Comparison of ENCODE assay signal across 22 mouse cellular contexts in genomic region chr6:87793821-87794510, GRCm38 (mm10). TPM values are rescaled to one million over a fixed set of nuclear protein-coding genes. Genes with fewer than 3 reads are reported as not detected.
A peak's percentile ranks its signal among the peaks of the same experiment; 100 is the strongest.
DNase-seq lines count a peak whose midpoint lies in the region; ATAC-seq lines count a peak whose summit lies in the region.
"Had no signal": no experiment of that assay in that cellular context is flagged by ENCODE, and none has a peak within 500 bp of the region (broad histone marks: within the 10 kb centered on the region; RNA-seq: fewer than 3 reads in every experiment).

No protein-coding gene starts in this region.

- 85% methylated on average over 10 of the region's 10 CpGs for WGBS in liver, embryonic 13.5 days (ENCODE audit: insufficient replicate concordance)
- WGBS in intestine, embryonic 15.5 days = 92% methylated on average over 10 of the region's 10 CpGs
- 94% methylated on average over 10 of the region's 10 CpGs for WGBS in embryonic facial prominence, embryonic 10.5 days

- ATAC-seq in liver, embryonic 13.5 days (ENCODE audit: low read depth) = no peak
- ATAC-seq in intestine, embryonic 15.5 days = no peak
- ATAC-seq: forebrain, embryonic 14.5 days; intestine, embryonic 16.5 days; lung, postnatal 0 days; midbrain, embryonic 16.5 days had no signal

- H3K9ac ChIP-seq in liver, embryonic 13.5 days = no peak overlapping the region
- H3K9ac ChIP-seq in intestine, embryonic 15.5 days = no peak overlapping the region
- H3K9ac ChIP-seq: hindbrain, embryonic 15.5 days; limb, embryonic 12.5 days; liver, embryonic 15.5 days had no signal

- peak overlapping the region; percentile 94 for H3K27ac ChIP-seq in liver, embryonic 13.5 days
- H3K27ac ChIP-seq in intestine, embryonic 15.5 days = no peak overlapping the region
- no peak overlapping the region for H3K27ac ChIP-seq in embryonic facial prominence, embryonic 10.5 days (replicated peaks)
- H3K27ac ChIP-seq: gastrocnemius, adult 2 months; heart, embryonic 10.5 days; hindbrain, embryonic 15.5 days; layer of hippocampus, adult 2 months; limb, embryonic 12.5 days; macrophage had no signal

- no peak for DNase-seq in liver, embryonic 13.5 days
- DNase-seq in liver = no peak
- peak; percentile 84 to 87 for DNase-seq in cerebellum, adult 18-20 months
- DNase-seq in cerebellum, adult 9-11 months = peak; percentile 86
- DNase-seq in retina, embryonic 14.5 days (ENCODE audit: low spot score) = no peak
- no peak for DNase-seq in embryonic facial prominence, embryonic 10.5 days (ENCODE audit: low spot score)
- DNase-seq: adrenal gland, adult 8-10 months; embryo, embryonic 11 days; gastrocnemius, adult 2 months; heart, postnatal 4 days had no signal

- no peak overlapping the region for H3K4me3 ChIP-seq in liver, embryonic 13.5 days (replicated peaks)
- H3K4me3 ChIP-seq in intestine, embryonic 15.5 days (replicated peaks) = no peak overlapping the region
- H3K4me3 ChIP-seq in embryonic facial prominence, embryonic 10.5 days = no peak overlapping the region
- H3K4me3 ChIP-seq: gastrocnemius, adult 2 months; heart, embryonic 10.5 days; hindbrain, embryonic 15.5 days; layer of hippocampus, adult 2 months; limb, embryonic 12.5 days; liver, embryonic 15.5 days had no signal

- H3K4me1 ChIP-seq in liver, embryonic 13.5 days (replicated peaks) = peaks cover 92% of the 10 kb centered on the region
- peaks cover 23% of the 10 kb centered on the region for H3K4me1 ChIP-seq in intestine, embryonic 15.5 days (replicated peaks)
- 0 out of 2 replicates have a peak, but pooled peaks cover 7% of the 10 kb centered on the region for H3K4me1 ChIP-seq in embryonic facial prominence, embryonic 10.5 days

- no peaks in the 10 kb centered on the region for H3K27me3 ChIP-seq in liver, embryonic 13.5 days
- no peaks in the 10 kb centered on the region for H3K27me3 ChIP-seq in intestine, embryonic 15.5 days (replicated peaks)
- H3K27me3 ChIP-seq in embryonic facial prominence, embryonic 10.5 days (replicated peaks; ENCODE audit: low read depth, poor library complexity, severe bottlenecking) = no peaks in the 10 kb centered on the region
- H3K27me3 ChIP-seq: hindbrain, embryonic 15.5 days; limb, embryonic 12.5 days; liver, embryonic 15.5 days had no signal

- no peak overlapping the region for H3K4me2 ChIP-seq in liver, embryonic 13.5 days
- H3K4me2 ChIP-seq in intestine, embryonic 15.5 days (replicated peaks) = no peak overlapping the region
- H3K4me2 ChIP-seq: hindbrain, embryonic 15.5 days; limb, embryonic 12.5 days; liver, embryonic 15.5 days had no signal

- peaks cover 74% of the 10 kb centered on the region for H3K36me3 ChIP-seq in liver, embryonic 13.5 days
- H3K36me3 ChIP-seq in intestine, embryonic 15.5 days = 0 out of 2 replicates have a peak, but pooled peaks cover 7% of the 10 kb centered on the region
- peaks cover 10% of the 10 kb centered on the region for H3K36me3 ChIP-seq in embryonic facial prominence, embryonic 10.5 days (replicated peaks)

- H3K9me3 ChIP-seq in liver, embryonic 13.5 days (replicated peaks) = no peaks in the 10 kb centered on the region
- no peaks in the 10 kb centered on the region for H3K9me3 ChIP-seq in intestine, embryonic 15.5 days
- no peaks in the 10 kb centered on the region for H3K9me3 ChIP-seq in embryonic facial prominence, embryonic 10.5 days
- H3K9me3 ChIP-seq: heart, embryonic 10.5 days; hindbrain, embryonic 15.5 days; limb, embryonic 12.5 days; liver, embryonic 15.5 days had no signal

RNA-seq across cellular contexts. Expression of gene Gp9, which starts 16.1 kb away (rescaled TPM):
- polyA plus RNA-seq in liver, embryonic 13.5 days (2015; fragmentation: Nextera tagmentation; extraction: Ambion mirVana) = 32.7 and 35.6 TPM in 2 replicates
- polyA plus RNA-seq in intestine, embryonic 15.5 days (2015; fragmentation: Nextera tagmentation; extraction: Ambion mirVana) = 1.4 and 2.2 TPM in 2 replicates
- polyA plus RNA-seq in embryonic facial prominence, embryonic 10.5 days (2016; fragmentation: Nextera tagmentation; extraction: Ambion mirVana) = 2.6 TPM in 2 replicates
- polyA plus RNA-seq: C2C12 had no signal

RNA-seq across cellular contexts. Expression of gene Rab43, which starts 18.0 kb away (rescaled TPM):
- 20.6 and 24.1 TPM in 2 replicates for polyA plus RNA-seq in liver, embryonic 13.5 days (2015; fragmentation: Nextera tagmentation; extraction: Ambion mirVana)
- polyA plus RNA-seq in intestine, embryonic 15.5 days (2015; fragmentation: Nextera tagmentation; extraction: Ambion mirVana) = 11.0 and 12.2 TPM in 2 replicates
- 4.1 and 5.5 TPM in 2 replicates for polyA plus RNA-seq in embryonic facial prominence, embryonic 10.5 days (2016; fragmentation: Nextera tagmentation; extraction: Ambion mirVana)

RNA-seq across cellular contexts. Expression of gene Gm45140, which starts 41.6 kb away (rescaled TPM):
- 3.5 and 5.8 TPM in 2 replicates for polyA plus RNA-seq in liver, embryonic 13.5 days (2015; fragmentation: Nextera tagmentation; extraction: Ambion mirVana)
- 3.3 and 4.1 TPM in 2 replicates for polyA plus RNA-seq in intestine, embryonic 15.5 days (2015; fragmentation: Nextera tagmentation; extraction: Ambion mirVana)
- polyA plus RNA-seq in embryonic facial prominence, embryonic 10.5 days (2016; fragmentation: Nextera tagmentation; extraction: Ambion mirVana) = 2.8 and 3.2 TPM in 2 replicates

RNA-seq across cellular contexts. Expression of gene Isy1, which starts 44.6 kb away (rescaled TPM):
- 51.5 and 63.6 TPM in 2 replicates for polyA plus RNA-seq in liver, embryonic 13.5 days (2015; fragmentation: Nextera tagmentation; extraction: Ambion mirVana)
- 50.7 and 58.1 TPM in 2 replicates for polyA plus RNA-seq in intestine, embryonic 15.5 days (2015; fragmentation: Nextera tagmentation; extraction: Ambion mirVana)
- polyA plus RNA-seq in embryonic facial prominence, embryonic 10.5 days (2016; fragmentation: Nextera tagmentation; extraction: Ambion mirVana) = 69.4 and 69.8 TPM in 2 replicates

RNA-seq across cellular contexts. Expression of gene Cnbp, which starts 56.9 kb away (rescaled TPM):
- 786 and 880 TPM in 2 replicates for polyA plus RNA-seq in liver, embryonic 13.5 days (2015; fragmentation: Nextera tagmentation; extraction: Ambion mirVana)
- polyA plus RNA-seq in intestine, embryonic 15.5 days (2015; fragmentation: Nextera tagmentation; extraction: Ambion mirVana) = 991 and 1,100 TPM in 2 replicates
- 1,409 and 1,454 TPM in 2 replicates for polyA plus RNA-seq in embryonic facial prominence, embryonic 10.5 days (2016; fragmentation: Nextera tagmentation; extraction: Ambion mirVana)

Comparison
In these comparisons a context has a peak if more than half of its experiments do, and no peak if none do; other contexts are left out.
1. DNase-seq: peak in cerebellum, adult 18-20 months (2 of 2) and cerebellum, adult 9-11 months (single experiment); none in liver, embryonic 13.5 days (single experiment), liver (single experiment), retina, embryonic 14.5 days (single experiment) and embryonic facial prominence, embryonic 10.5 days (single experiment).